Mouse (Mus musculus): ENCODE measurements around the gene Esm1.
"Not testable (repeated sequence)": the region's sequence is repeated elsewhere in the genome, so short reads cannot be mapped to it uniquely, and the experiment has no call there.

The Esm1 gene

GRCm38 (mm10) chr13:113227666-113228463 is 18.4 kb downstream of the Esm1 start:
- no peak for DNase-seq (ENCODE audit: low read depth, low spot score)

- DNase-seq (ENCODE audit: low read depth, low spot score), result no peak
These were observed 32.7 kb downstream of the Esm1 start for GRCm38 (mm10) chr13:113242129-113242528.

GRCm38 (mm10) chr13:113245025-113245424 is 35.6 kb downstream of the Esm1 start:
- no peak for DNase-seq (ENCODE audit: low read depth, low spot score)

GRCm38 (mm10) chr13:113252580-113252979 is 43.1 kb downstream of the Esm1 start:
- not testable (repeated sequence) for DNase-seq (ENCODE audit: low read depth, low spot score)

GRCm38 (mm10) chr13:113256766-113257165 is 47.3 kb downstream of the Esm1 start:
- no peak for DNase-seq (ENCODE audit: low read depth, low spot score)

GRCm38 (mm10) chr13:113257190-113257589 is 47.7 kb downstream of the Esm1 start:
- DNase-seq (ENCODE audit: low read depth, low spot score), result no peak

- no peak for DNase-seq (ENCODE audit: low read depth, low spot score)
These were observed 49.8 kb downstream of the Esm1 start for GRCm38 (mm10) chr13:113259237-113259636.

- no peak for DNase-seq (ENCODE audit: low read depth, low spot score)
These were observed 53.4 kb downstream of the Esm1 start for GRCm38 (mm10) chr13:113262822-113263221.

GRCm38 (mm10) chr13:113265257-113265656 is 55.8 kb downstream of the Esm1 start:
- DNase-seq (ENCODE audit: low read depth, low spot score), result no peak

GRCm38 (mm10) chr13:113266495-113266951 is 57.1 kb downstream of the Esm1 start:
- DNase-seq (ENCODE audit: low read depth, low spot score), result no peak

- DNase-seq (ENCODE audit: low read depth, low spot score), result no peak
These were observed 57.7 kb downstream of the Esm1 start for GRCm38 (mm10) chr13:113267204-113267603.
